Mouse (Mus musculus) liver, embryonic 14.5 days (tissue): ENCODE data around the gene Egfr. TPM values are rescaled to one million over a fixed set of nuclear protein-coding genes. Genes with fewer than 3 reads are reported as not detected.

ENCODE experiments used
- ATAC-seq: fragments of 200-750 bp; cut with Nextera tagmentation; 2 replicates; pipeline ENCODE4 v1.8.0; 2017; ENCODE audit warnings: moderate number of reproducible peaks, mild to moderate bottlenecking, moderate library complexity; ENCODE audit not compliant: insufficient read depth
- DNase-seq, 3 experiments: peaks; one replicate each; pipeline ENCODE4 v3.0.0-alpha.2; 2012 to 2013; ENCODE audit warnings: low read depth in 3 of 3, low spot score in 3 of 3
- H3K27ac ChIP-seq: fragments of 300-500 bp; sonication (generic); 2 replicates; pipeline ENCODE4 v1.5.1; 2014; ENCODE audit warnings: moderate library complexity, mild to moderate bottlenecking, control low read depth, inconsistent platforms
- H3K27me3 ChIP-seq: fragments of 300-500 bp; sonication (generic); 2 replicates; pipeline ENCODE4 v1.6.1; 2014; ENCODE audit warnings: mild to moderate bottlenecking, low read length, moderate library complexity; ENCODE audit not compliant: control insufficient read depth, insufficient read depth
- H3K36me3 ChIP-seq: fragments of 300-500 bp; sonication (generic); replicated peaks from 2 replicates; pipeline ENCODE4 v1.6.1; 2014; ENCODE audit warnings: low read depth; ENCODE audit not compliant: control insufficient read depth, insufficient read depth
- H3K4me1 ChIP-seq, 2 experiments: fragments of 200-500 bp in 1 of 2; fragments of 300-500 bp in 1 of 2; sonication (generic) in 1 of 2; replicated peaks; 2 replicates each; pipeline ENCODE4 v1.6.1; 2012 to 2014; ENCODE audit warnings: antibody characterized with exemption in 1 of 2, inconsistent platforms in 1 of 2, low read length in 1 of 2; ENCODE audit not compliant: control insufficient read depth in 2 of 2, insufficient read depth in 2 of 2
- H3K4me2 ChIP-seq: fragments of 300-500 bp; sonication (generic); 2 replicates; pipeline ENCODE4 v1.6.1; 2014; ENCODE audit warnings: low read depth, mild to moderate bottlenecking, control low read depth, moderate library complexity
- H3K4me3 ChIP-seq, 2 experiments: fragments of 200-500 bp in 1 of 2; fragments of 300-500 bp in 1 of 2; sonication (generic) in 1 of 2; 2 replicates each; pipeline ENCODE4 v1.5.1; 2012 to 2014; ENCODE audit warnings: low read depth in 2 of 2, low read length in 2 of 2, mild to moderate bottlenecking in 2 of 2, control low read depth in 1 of 2, inconsistent platforms in 1 of 2, moderate library complexity in 1 of 2; ENCODE audit not compliant: insufficient read depth in 1 of 2
- H3K9ac ChIP-seq: fragments of 300-500 bp; sonication (generic); replicated peaks from 2 replicates; pipeline ENCODE4 v1.6.1; 2014; ENCODE audit warnings: mild to moderate bottlenecking, control low read depth, moderate library complexity
- H3K9me3 ChIP-seq: fragments of 300-500 bp; sonication (generic); 2 replicates; pipeline ENCODE4 v1.6.1; 2016; ENCODE audit warnings: low read length, mixed read lengths; ENCODE audit not compliant: control insufficient read depth
- CTCF ChIP-seq: IDR thresholded peaks from 2 replicates; pipeline ENCODE4 v1.5.1; 2016; ENCODE audit warnings: antibody characterized with exemption, low read depth, control low read depth
- EP300 ChIP-seq: IDR thresholded peaks from 2 replicates; pipeline ENCODE4 v1.6.1; 2016; ENCODE audit warnings: antibody characterized with exemption, low read depth
- WGBS: fragments of 180-500 bp; shearing (Covaris S2); extraction: QIAGEN DNeasy Blood & Tissue Kit; methylation state at CpG from one replicate; pipeline ENCODE4 v1.1.7; 2014; ENCODE audit not compliant: insufficient replicate concordance; 5-methylcytosine and 5-hydroxymethylcytosine counted together
- polyA plus RNA-seq, 2 experiments: library from polyadenylated mRNA; depleted of rRNA in 1 of 2; stranded (reverse) in 1 of 2; unstranded in 1 of 2; fragments of >200 nt; fragmentation: Nextera tagmentation in 1 of 2; extraction: Ambion mirVana in 1 of 2; gene quantifications; 2 replicates each; pipeline versions ENCODE4 v1.2.1 to v1.2.3; 2012 to 2014

Gene Egfr
- polyA plus RNA-seq, 2 experiments: 0.46 to 0.53 TPM

DNA sequence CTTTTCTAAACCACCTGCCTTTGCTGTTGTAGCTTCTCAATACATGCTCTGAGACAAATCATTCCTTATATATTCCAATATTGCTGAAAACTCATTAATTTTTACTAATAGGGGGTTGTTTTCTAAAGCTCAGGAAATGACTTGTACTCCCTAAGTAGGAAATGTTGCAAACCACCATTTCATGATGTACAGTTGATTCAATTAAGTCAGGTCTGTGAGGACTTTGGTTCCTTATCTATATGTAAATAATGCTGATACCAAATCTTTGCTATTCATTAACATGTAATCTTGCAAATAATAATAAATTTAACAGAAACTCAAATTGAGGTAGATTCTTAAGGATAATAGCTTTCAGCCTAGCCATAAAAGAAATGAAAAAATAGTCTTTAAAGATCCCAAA is 136.1 kb downstream of the Egfr start:
- H3K36me3 ChIP-seq: no peaks in the 10 kb centered on the region
- DNase-seq (no peak), ATAC-seq (no peak)
- H3K27me3 ChIP-seq: no peaks in the 10 kb centered on the region
- no peak overlapping the region for H3K9ac ChIP-seq
- no peaks in the 10 kb centered on the region for H3K9me3 ChIP-seq
- no peak for TF ChIP-seq CTCF
- TF ChIP-seq EP300: no peak
- H3K4me3 ChIP-seq: no peak overlapping the region
- H3K4me2 ChIP-seq: no peak overlapping the region
- no peak overlapping the region for H3K27ac ChIP-seq
- H3K4me1 ChIP-seq: no peaks in the 10 kb centered on the region

DNA sequence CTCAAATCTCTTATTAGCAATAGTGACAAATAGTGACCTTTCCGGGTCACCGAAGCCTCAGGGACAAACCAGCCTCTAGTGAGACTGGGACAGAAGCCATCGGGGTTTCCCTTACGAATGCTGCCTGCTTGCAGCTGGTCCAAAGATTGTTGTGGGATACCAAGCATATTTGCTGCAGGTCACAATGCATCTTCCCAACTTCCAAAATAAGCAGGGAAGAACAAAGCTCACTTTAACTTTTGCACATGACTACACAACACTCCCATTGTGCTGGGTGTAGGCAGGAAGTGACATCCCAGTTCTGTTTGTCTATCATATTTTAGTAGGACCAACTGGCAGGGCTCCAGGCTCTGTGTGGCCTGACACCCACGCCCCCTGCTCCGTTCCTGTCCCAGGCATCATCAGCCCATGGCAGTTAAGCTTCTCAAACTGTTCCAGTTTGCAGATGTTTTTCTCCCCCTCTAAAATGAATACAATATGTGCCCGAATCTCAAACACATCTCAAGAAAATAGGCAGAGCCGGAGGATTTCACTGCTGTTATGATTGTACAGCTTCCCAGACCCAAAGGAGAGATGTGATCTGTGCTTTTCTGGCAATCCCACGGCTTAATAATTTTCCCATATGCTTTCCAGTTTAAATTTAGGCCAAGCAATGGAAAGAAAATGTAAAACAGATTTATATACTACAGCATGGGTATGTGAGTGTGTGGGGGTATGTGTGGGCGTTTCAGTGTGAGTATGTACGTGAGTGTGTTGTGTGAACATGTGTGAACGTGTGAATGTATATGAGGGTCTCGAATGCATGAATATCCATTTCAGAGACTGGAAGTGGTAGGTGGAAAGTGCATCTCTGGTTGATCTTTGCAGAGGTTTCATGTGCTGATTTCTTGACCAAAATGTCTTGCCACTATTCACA is 143.7 kb downstream of the Egfr start:
- no peak for DNase-seq
- no peaks in the 10 kb centered on the region for H3K27me3 ChIP-seq
- TF ChIP-seq EP300 (no peak), CTCF (no peak)
- H3K36me3 ChIP-seq: no peaks in the 10 kb centered on the region
- H3K9ac ChIP-seq: no peak overlapping the region
- H3K4me2 ChIP-seq: no peak overlapping the region
- no peak overlapping the region for H3K4me3 ChIP-seq
- H3K9me3 ChIP-seq: no peaks in the 10 kb centered on the region
- no peak for ATAC-seq
- H3K4me1 ChIP-seq: peaks cover 0 to 3% of the 10 kb centered on the region in 2 experiments; a peak in 1 of 4 replicates
- H3K27ac ChIP-seq: no peak overlapping the region
- WGBS: 68% methylated on average over 13 of the region's 13 CpGs

DNA sequence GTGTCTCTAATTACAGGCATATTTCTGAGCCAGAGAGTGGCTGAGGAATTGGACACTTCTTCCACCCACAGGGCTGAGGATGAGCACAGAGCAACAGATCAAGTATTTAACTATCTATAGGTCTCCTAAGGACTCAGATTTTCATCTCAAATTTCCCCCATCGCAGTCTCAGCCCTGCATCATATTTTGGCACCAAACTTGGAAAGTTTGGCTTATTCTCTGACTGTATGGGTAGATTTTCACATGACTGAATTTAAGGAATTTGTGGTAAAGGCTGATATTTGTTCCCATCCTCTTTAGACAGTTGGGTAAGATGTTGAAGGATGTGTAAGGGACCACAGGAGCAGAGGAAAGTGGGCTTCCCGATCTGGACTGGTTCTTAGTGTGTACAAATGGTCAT is 145.7 kb downstream of the Egfr start:
- Histone ChIP-seq H3K4me3 (no peak overlapping the region), H3K27me3 (no peaks in the 10 kb centered on the region), H3K27ac (no peak overlapping the region), H3K4me2 (no peak overlapping the region), H3K36me3 (no peaks in the 10 kb centered on the region), H3K9me3 (no peaks in the 10 kb centered on the region), H3K9ac (no peak overlapping the region), H3K4me1 (peaks cover 0 to 3% of the 10 kb centered on the region in 2 experiments; a peak in 1 of 4 replicates)
- TF ChIP-seq CTCF (no peak), EP300 (no peak)
- WGBS: 72% methylated on average over 2 of the region's 2 CpGs
- DNase-seq (no peak), ATAC-seq (no peak)

DNA sequence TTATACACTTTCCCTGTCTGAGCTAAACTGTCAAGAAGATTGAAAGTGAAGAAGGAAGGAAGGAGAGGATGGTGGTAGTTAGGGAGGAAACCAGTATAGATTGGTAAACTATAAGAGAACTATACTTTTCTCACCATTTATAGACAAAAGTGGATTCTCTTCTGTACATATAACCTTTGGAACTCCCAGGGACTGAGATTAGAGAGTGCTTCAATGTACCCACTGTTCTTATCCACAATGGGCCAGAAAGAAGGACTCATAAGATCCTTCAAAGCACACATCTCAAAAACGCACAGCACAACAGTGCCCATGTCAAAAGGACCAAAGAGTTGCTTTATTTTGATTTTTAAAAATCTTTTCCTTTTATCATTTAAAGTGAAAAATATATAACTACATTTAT is 148.2 kb downstream of the Egfr start:
- TF ChIP-seq CTCF: no peak
- TF ChIP-seq EP300: no peak
- H3K4me3 ChIP-seq: no peak overlapping the region
- DNase-seq: no peak
- no peak overlapping the region for H3K9ac ChIP-seq
- peaks cover 0 to 3% of the 10 kb centered on the region in 2 experiments; a peak in 1 of 4 replicates for H3K4me1 ChIP-seq
- no peaks in the 10 kb centered on the region for H3K9me3 ChIP-seq
- H3K27ac ChIP-seq: no peak overlapping the region
- WGBS: 56% methylated on average over 1 of the region's 1 CpGs
- H3K27me3 ChIP-seq: no peaks in the 10 kb centered on the region
- no peaks in the 10 kb centered on the region for H3K36me3 ChIP-seq
- no peak overlapping the region for H3K4me2 ChIP-seq
- no peak for ATAC-seq

DNA sequence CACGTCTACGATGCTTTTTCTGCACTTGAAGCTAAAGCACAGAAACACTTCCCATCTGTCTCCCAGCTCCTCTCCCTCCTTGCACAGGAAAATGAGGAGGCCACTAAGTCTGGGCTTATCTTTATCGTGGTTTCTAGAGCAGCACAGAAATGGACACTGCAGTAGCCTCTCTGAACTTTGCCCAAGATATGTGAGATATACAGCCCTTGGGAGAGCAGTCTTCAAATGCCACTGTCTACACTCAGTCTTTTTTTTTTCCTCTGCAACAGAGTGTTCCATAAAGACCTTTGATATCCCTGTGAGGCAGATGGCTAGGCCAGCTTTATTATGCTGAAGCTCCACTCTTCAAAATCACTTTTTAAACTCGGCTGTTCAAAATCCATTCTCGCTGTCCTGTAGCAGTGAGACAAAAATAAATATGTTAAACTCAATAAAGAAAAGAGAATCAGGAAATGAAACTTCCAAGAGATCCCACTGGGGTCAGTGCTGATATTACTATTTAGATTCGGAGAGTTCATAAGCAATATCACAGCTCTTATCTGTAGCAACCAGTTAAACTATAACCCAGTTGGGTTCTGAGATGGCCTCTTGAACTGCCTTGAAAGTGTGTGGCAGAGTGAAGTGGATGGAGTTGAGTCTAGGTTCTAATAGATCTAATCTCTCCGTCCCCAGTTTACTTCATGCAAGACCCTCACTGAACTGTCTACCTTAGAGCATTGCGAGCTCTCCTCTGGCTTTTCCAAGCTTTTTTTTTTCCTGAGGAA is 148.8 kb downstream of the Egfr start:
- H3K4me2 ChIP-seq: no peak overlapping the region
- H3K9me3 ChIP-seq: no peaks in the 10 kb centered on the region
- no peak for TF ChIP-seq CTCF
- TF ChIP-seq EP300: no peak
- no peaks in the 10 kb centered on the region for H3K27me3 ChIP-seq
- 49% methylated on average over 8 of the region's 8 CpGs for WGBS
- no peak for ATAC-seq
- no peaks in the 10 kb centered on the region for H3K36me3 ChIP-seq
- H3K27ac ChIP-seq: no peak overlapping the region
- H3K4me1 ChIP-seq: peaks cover 0 to 3% of the 10 kb centered on the region in 2 experiments; a peak in 1 of 4 replicates
- no peak overlapping the region for H3K9ac ChIP-seq
- no peak overlapping the region for H3K4me3 ChIP-seq
- DNase-seq: no peak
